ENCODE assay signal across 39 mouse cellular contexts in genomic region chr5:14978835-14979234, GRCm38 (mm10). TPM values are rescaled to one million over a fixed set of nuclear protein-coding genes. Genes with fewer than 3 reads are reported as not detected.
"Had no signal": no experiment of that assay in that cellular context is flagged by ENCODE, and none has a peak within 500 bp of the region (broad histone marks: within the 10 kb centered on the region; RNA-seq: fewer than 3 reads in every experiment).

Gene Gm10354, minus strand, starts transcription at chr5:14978935.

RNA-seq across cellular contexts. Expression of gene Gm10354, which starts in this region (rescaled TPM):
- total RNA-seq: heart, adult 8-10 months; heart, postnatal 10 days; heart, postnatal 14 days; heart, postnatal 25 days; heart, postnatal 36 days; heart, postnatal 4 days; hematopoietic stem cell, adult 5-6 weeks; hindbrain, postnatal 0 days; layer of hippocampus, adult 18-20 months; layer of hippocampus, adult 2 months; layer of hippocampus, adult 8-10 months; layer of hippocampus, postnatal 10 days; layer of hippocampus, postnatal 14 days; layer of hippocampus, postnatal 25 days; layer of hippocampus, postnatal 36 days had no signal
- polyA plus RNA-seq: heart, embryonic 11.5 days; heart, embryonic 13.5 days; heart, embryonic 14.5 days; heart, embryonic 15.5 days; heart, embryonic 16.5 days; heart, postnatal 0 days; hindbrain, embryonic 10.5 days; hindbrain, embryonic 11.5 days; hindbrain, embryonic 12.5 days; hindbrain, embryonic 13.5 days; hindbrain, embryonic 14.5 days; hindbrain, embryonic 15.5 days; hindbrain, embryonic 16.5 days; hindbrain, postnatal 0 days; inflammation-experienced regulatory T-cells, adult 6 months; intestine, embryonic 14.5 days; intestine, embryonic 15.5 days; intestine, embryonic 16.5 days; intestine, postnatal 0 days; kidney, adult 2 months; kidney, embryonic 14.5 days; kidney, embryonic 15.5 days; kidney, embryonic 16.5 days; kidney, postnatal 0 days; large intestine, adult 2 months had no signal
